16 mouse cellular contexts compared by ENCODE assay signal in genomic region chr12:73739611-73740219, GRCm38 (mm10).
DNase-seq lines count a peak whose midpoint lies in the region; ATAC-seq and TF ChIP-seq lines count a peak whose summit lies in the region.
"Had no signal": no experiment of that assay in that cellular context is flagged by ENCODE, and none has a peak within 500 bp of the region (broad histone marks: within the 10 kb centered on the region; RNA-seq: fewer than 3 reads in every experiment).

No protein-coding gene starts in this region.

- peak; percentile 46 for DNase-seq in kidney, adult 2 months
- DNase-seq in kidney, adult 18-20 months: no peak
- peak; percentile 6 for DNase-seq in ZHBTc4 (ENCODE audit: low read depth, low spot score)
- peak; percentile 97 for DNase-seq in gonadal fat pad, adult 2 months (ENCODE audit: low read depth)
- DNase-seq in kidney, postnatal 36 days: peak; percentile 24 to 43
- DNase-seq in adrenal gland, postnatal 14 days: no peak
- DNase-seq: cerebellum, adult 11 months; gastrocnemius, postnatal 36 days; right cerebral cortex, postnatal 14 days had no signal

- 0 out of 2 replicates have a peak overlapping the region, but pooled peaks have one; percentile 2 for H3K27ac ChIP-seq in kidney, adult 2 months (ENCODE audit: insufficient read depth, low read depth, low read length)
- H3K27ac ChIP-seq: embryonic facial prominence, embryonic 12.5 days; hindbrain, embryonic 10.5 days; liver, embryonic 15.5 days; midbrain, embryonic 15.5 days had no signal

- no peaks in the 10 kb centered on the region for H3K36me3 ChIP-seq in kidney, adult 2 months (ENCODE audit: control insufficient read depth, insufficient read depth, low read length)
- H3K36me3 ChIP-seq: embryonic facial prominence, embryonic 12.5 days; hindbrain, embryonic 10.5 days; liver, embryonic 15.5 days; midbrain, embryonic 15.5 days had no signal

- TF ChIP-seq POLR2A in kidney, adult 2 months (IDR thresholded peaks at IDR 0.05; ENCODE audit: low read depth, low read length): no peak

- 56% methylated on average over 6 of the region's 6 CpGs for WGBS in kidney, adult 2 months

- TF ChIP-seq CTCF in kidney, adult 2 months (conservative IDR thresholded peaks at IDR 0.05; ENCODE audit: insufficient read depth, insufficient read length, low read depth, low read length): no peak

- peaks cover 8% of the 10 kb centered on the region for H3K4me1 ChIP-seq in kidney, adult 2 months (ENCODE audit: control insufficient read depth, insufficient read depth, low read length)
- H3K4me1 ChIP-seq: hindbrain, embryonic 10.5 days; liver, embryonic 15.5 days; midbrain, embryonic 15.5 days had no signal

- H3K4me3 ChIP-seq in kidney, adult 2 months (ENCODE audit: insufficient read depth, low read depth, low read length): no peak overlapping the region
- H3K4me3 ChIP-seq: embryonic facial prominence, embryonic 12.5 days; hindbrain, embryonic 10.5 days; liver, embryonic 15.5 days; midbrain, embryonic 15.5 days had no signal

- no peak for ATAC-seq in CD4-positive, CD25-positive, alpha-beta regulatory T cell, adult 4 months
- ATAC-seq: activated CD4-positive, CD25-positive, alpha-beta regulatory T cell, adult 4 months; inflammation-experienced regulatory T-cells, adult 6 months; midbrain, embryonic 15.5 days had no signal

- no peaks in the 10 kb centered on the region for H3K27me3 ChIP-seq in kidney, adult 2 months (replicated peaks; ENCODE audit: control insufficient read depth, insufficient read depth, low read length)
- H3K27me3 ChIP-seq: embryonic facial prominence, embryonic 12.5 days; liver, embryonic 15.5 days; midbrain, embryonic 15.5 days had no signal

Comparison
In these comparisons a context has a peak if more than half of its experiments do, and no peak if none do; other contexts are left out.
1. DNase-seq: peak in kidney, adult 2 months (single experiment), ZHBTc4 (single experiment), gonadal fat pad, adult 2 months (single experiment) and kidney, postnatal 36 days (2 of 2); none in kidney, adult 18-20 months (single experiment) and adrenal gland, postnatal 14 days (single experiment).